Mouse (Mus musculus) stomach, postnatal 0 days (tissue): Measurements from ENCODE around the gene F11.

Experiments
- CTCF ChIP-seq: IDR thresholded peaks from 2 replicates; pipeline ENCODE4 v1.5.1; 2016; ENCODE audit warnings: antibody characterized with exemption, low read depth, mild to moderate bottlenecking, moderate library complexity
- EP300 ChIP-seq: optimal IDR thresholded peaks from 2 replicates; pipeline ENCODE3; 2016; ENCODE audit warnings: antibody characterized with exemption

DNA sequence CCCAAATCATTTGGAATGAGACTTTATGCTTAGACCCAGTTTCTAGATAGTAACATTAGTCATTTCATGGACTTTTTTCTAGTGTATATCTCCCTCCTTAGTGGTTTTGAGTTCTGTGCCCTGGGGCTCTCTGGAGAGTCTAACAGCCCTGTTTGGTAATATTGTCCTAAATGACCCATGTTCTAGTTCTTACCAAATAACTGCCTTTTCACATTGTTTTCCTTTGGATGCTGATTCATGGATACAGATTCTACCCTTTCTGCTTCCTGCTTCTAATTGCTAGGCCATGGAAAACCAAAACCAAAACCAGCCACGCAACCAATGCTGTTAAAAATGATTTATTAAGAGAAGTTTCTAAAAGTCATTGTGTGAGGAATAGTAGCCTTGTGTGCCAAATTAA is 43.6 kb upstream of the F11 start:
- TF ChIP-seq CTCF (no peak), EP300 (no peak)
